Mouse (Mus musculus): ENCODE measurements around the gene Vmn1r222. TPM values are rescaled to one million over a fixed set of nuclear protein-coding genes. Genes with fewer than 3 reads are reported as not detected.
"Not testable (repeated sequence)": the region's sequence is repeated elsewhere in the genome, so short reads cannot be mapped to it uniquely, and the experiment has no call there.

Vmn1r222 gene
- not detected in 2 replicates for polyA plus RNA-seq (2012; rRNA removed)

- H3K4me1 ChIP-seq (replicated peaks; ENCODE audit: control insufficient read depth, insufficient read depth, low read length); H3K27me3 ChIP-seq (ENCODE audit: control insufficient read depth, insufficient read depth, low read length); H3K4me3 ChIP-seq (ENCODE audit: control insufficient read depth, insufficient read depth, low read length); H3K36me3 ChIP-seq (ENCODE audit: control insufficient read depth, insufficient read depth, low read length); H3K27ac ChIP-seq (ENCODE audit: control insufficient read depth, insufficient read depth, low read length); DNase-seq: not testable (repeated sequence)
Measured at GRCm38 (mm10) chr13:23235847-23236246, at the start of gene Vmn1r222. Vmn1r222 (minus strand) TSS chr13:23235947.

GRCm38 (mm10) chr13:23285191-23285920 is 49.6 kb upstream of the Vmn1r222 start:
- Histone ChIP-seq H3K36me3 (ENCODE audit: control insufficient read depth, insufficient read depth, low read length) (no peaks in the 10 kb centered on the region), H3K27me3 (ENCODE audit: control insufficient read depth, insufficient read depth, low read length) (peaks cover 12% of the 10 kb centered on the region; the same call in 1 of the 2 replicates), H3K4me3 (ENCODE audit: control insufficient read depth, insufficient read depth, low read length) (no peak overlapping the region), H3K27ac (ENCODE audit: control insufficient read depth, insufficient read depth, low read length) (no peak overlapping the region), H3K4me1 (replicated peaks; ENCODE audit: control insufficient read depth, insufficient read depth, low read length) (peaks cover 3% of the 10 kb centered on the region; the same call in 1 of the 2 replicates)
- no peak for TF ChIP-seq POLR2A (IDR thresholded peaks at IDR 0.05; ENCODE audit: control insufficient read depth, extremely low read depth, insufficient read depth, low read length, poor library complexity)
- WGBS = 15% methylated on average over 22 of the region's 22 CpGs
- DNase-seq = no peak

- no peak for DNase-seq
- no peaks in the 10 kb centered on the region; the same call in 1 of the 2 replicates for H3K27me3 ChIP-seq (ENCODE audit: control insufficient read depth, insufficient read depth, low read length)
- H3K4me1 ChIP-seq (replicated peaks; ENCODE audit: control insufficient read depth, insufficient read depth, low read length) = no peaks in the 10 kb centered on the region
- H3K27ac ChIP-seq (ENCODE audit: control insufficient read depth, insufficient read depth, low read length) = no peak overlapping the region
- 82% methylated on average over 3 of the region's 3 CpGs for WGBS
- no peak overlapping the region for H3K4me3 ChIP-seq (ENCODE audit: control insufficient read depth, insufficient read depth, low read length)
- no peaks in the 10 kb centered on the region for H3K36me3 ChIP-seq (ENCODE audit: control insufficient read depth, insufficient read depth, low read length)
- no peak for TF ChIP-seq POLR2A (IDR thresholded peaks at IDR 0.05; ENCODE audit: control insufficient read depth, extremely low read depth, insufficient read depth, low read length, poor library complexity)
- TF ChIP-seq CTCF (IDR thresholded peaks at IDR 0.05; ENCODE audit: borderline replicate concordance, control insufficient read depth, extremely low read depth, insufficient read depth, low read length, poor library complexity) = no peak
Measured at GRCm38 (mm10) chr13:23279992-23280391, 44.2 kb upstream of the Vmn1r222 start.

GRCm38 (mm10) chr13:23279576-23279975 is 43.8 kb upstream of the Vmn1r222 start:
- Histone ChIP-seq H3K36me3 (ENCODE audit: control insufficient read depth, insufficient read depth, low read length) (no peaks in the 10 kb centered on the region), H3K27me3 (ENCODE audit: control insufficient read depth, insufficient read depth, low read length) (no peaks in the 10 kb centered on the region), H3K4me1 (replicated peaks; ENCODE audit: control insufficient read depth, insufficient read depth, low read length) (no peaks in the 10 kb centered on the region), H3K4me3 (ENCODE audit: control insufficient read depth, insufficient read depth, low read length) (no peak overlapping the region), H3K27ac (ENCODE audit: control insufficient read depth, insufficient read depth, low read length) (no peak overlapping the region)
- DNase-seq = no peak
- TF ChIP-seq CTCF (IDR thresholded peaks at IDR 0.05; ENCODE audit: borderline replicate concordance, control insufficient read depth, extremely low read depth, insufficient read depth, low read length, poor library complexity) = no peak
- no peak for TF ChIP-seq POLR2A (IDR thresholded peaks at IDR 0.05; ENCODE audit: control insufficient read depth, extremely low read depth, insufficient read depth, low read length, poor library complexity)
- 97% methylated on average over 4 of the region's 4 CpGs for WGBS

- WGBS = 15% methylated on average over 34 of the region's 34 CpGs
- no peak overlapping the region for H3K27ac ChIP-seq (ENCODE audit: control insufficient read depth, insufficient read depth, low read length)
- H3K4me3 ChIP-seq (ENCODE audit: control insufficient read depth, insufficient read depth, low read length) = no peak overlapping the region
- no peak for DNase-seq
- no peaks in the 10 kb centered on the region for H3K4me1 ChIP-seq (replicated peaks; ENCODE audit: control insufficient read depth, insufficient read depth, low read length)
- H3K36me3 ChIP-seq (ENCODE audit: control insufficient read depth, insufficient read depth, low read length) = no peaks in the 10 kb centered on the region
- TF ChIP-seq CTCF (IDR thresholded peaks at IDR 0.05; ENCODE audit: borderline replicate concordance, control insufficient read depth, extremely low read depth, insufficient read depth, low read length, poor library complexity) = no peak
- TF ChIP-seq POLR2A (IDR thresholded peaks at IDR 0.05; ENCODE audit: control insufficient read depth, extremely low read depth, insufficient read depth, low read length, poor library complexity) = no peak
- H3K27me3 ChIP-seq (ENCODE audit: control insufficient read depth, insufficient read depth, low read length) = no peaks in the 10 kb centered on the region; the same call in 1 of the 2 replicates
Measured at GRCm38 (mm10) chr13:23270321-23271101, 34.8 kb upstream of the Vmn1r222 start.

GRCm38 (mm10) chr13:23269681-23270080 is 33.9 kb upstream of the Vmn1r222 start:
- no peak for TF ChIP-seq CTCF (IDR thresholded peaks at IDR 0.05; ENCODE audit: borderline replicate concordance, control insufficient read depth, extremely low read depth, insufficient read depth, low read length, poor library complexity)
- TF ChIP-seq POLR2A (IDR thresholded peaks at IDR 0.05; ENCODE audit: control insufficient read depth, extremely low read depth, insufficient read depth, low read length, poor library complexity) = no peak
- 38% methylated on average over 11 of the region's 11 CpGs for WGBS

GRCm38 (mm10) chr13:23269127-23269526 is 33.4 kb upstream of the Vmn1r222 start:
- H3K27ac ChIP-seq (ENCODE audit: control insufficient read depth, insufficient read depth, low read length); H3K4me3 ChIP-seq (ENCODE audit: control insufficient read depth, insufficient read depth, low read length); H3K27me3 ChIP-seq (ENCODE audit: control insufficient read depth, insufficient read depth, low read length); H3K4me1 ChIP-seq (replicated peaks; ENCODE audit: control insufficient read depth, insufficient read depth, low read length); DNase-seq; H3K36me3 ChIP-seq (ENCODE audit: control insufficient read depth, insufficient read depth, low read length): not testable (repeated sequence)
- WGBS = 42% methylated on average over 4 of the region's 4 CpGs

More at GRCm38 (mm10) chr13:23269681-23270080, 33.9 kb upstream of the Vmn1r222 start:
- Histone ChIP-seq H3K4me1 (replicated peaks; ENCODE audit: control insufficient read depth, insufficient read depth, low read length) (no peaks in the 10 kb centered on the region), H3K36me3 (ENCODE audit: control insufficient read depth, insufficient read depth, low read length) (no peaks in the 10 kb centered on the region), H3K4me3 (ENCODE audit: control insufficient read depth, insufficient read depth, low read length) (no peak overlapping the region), H3K27me3 (ENCODE audit: control insufficient read depth, insufficient read depth, low read length) (no peaks in the 10 kb centered on the region; the same call in 1 of the 2 replicates), H3K27ac (ENCODE audit: control insufficient read depth, insufficient read depth, low read length) (no peak overlapping the region)
- no peak for DNase-seq

GRCm38 (mm10) chr13:23268606-23269005 is 32.9 kb upstream of the Vmn1r222 start:
- not testable (repeated sequence) for H3K27ac ChIP-seq (ENCODE audit: control insufficient read depth, insufficient read depth, low read length); H3K36me3 ChIP-seq (ENCODE audit: control insufficient read depth, insufficient read depth, low read length); H3K27me3 ChIP-seq (ENCODE audit: control insufficient read depth, insufficient read depth, low read length); H3K4me3 ChIP-seq (ENCODE audit: control insufficient read depth, insufficient read depth, low read length); DNase-seq; H3K4me1 ChIP-seq (replicated peaks; ENCODE audit: control insufficient read depth, insufficient read depth, low read length)
- WGBS = 93% methylated on average over 3 of the region's 3 CpGs

Data from thymus, adult 2 months (tissue).